Mouse (Mus musculus) c-Kit-positive CD71-positive TER-119-positive erythroid progenitor cells, embryonic 14.5 days (primary cell): Measurements from ENCODE around the gene Fam189a1.

ENCODE experiments used
- DNase-seq: peaks from one replicate; pipeline ENCODE4 v3.0.0-alpha.2; 2013; ENCODE audit warnings: low spot score

Fam189a1 gene

DNA sequence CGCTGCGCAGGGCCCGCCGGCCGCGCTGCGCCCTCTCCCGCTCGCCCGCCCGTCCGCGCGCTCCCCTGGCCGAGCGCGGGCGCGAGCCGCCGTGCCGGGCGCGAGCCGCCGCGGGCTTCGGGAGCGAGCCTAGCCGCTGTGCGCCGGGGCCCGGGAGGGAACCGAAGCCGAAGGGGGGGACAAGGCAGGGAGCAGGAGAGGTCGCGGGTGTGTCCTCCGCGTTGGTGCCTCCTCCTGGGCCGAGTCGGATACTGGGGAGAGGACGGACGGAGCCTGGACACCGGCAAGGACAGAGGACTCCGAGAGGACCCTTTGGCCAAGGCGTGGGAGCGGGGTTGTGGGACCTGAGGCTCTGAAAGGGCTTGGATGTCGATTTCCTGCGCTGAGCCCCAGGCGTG, at the start of gene Fam189a1:
TSS of gene Fam189a1 (minus strand) at position 57 of the 398 bp plus-strand sequence.
- no peak for DNase-seq

DNA sequence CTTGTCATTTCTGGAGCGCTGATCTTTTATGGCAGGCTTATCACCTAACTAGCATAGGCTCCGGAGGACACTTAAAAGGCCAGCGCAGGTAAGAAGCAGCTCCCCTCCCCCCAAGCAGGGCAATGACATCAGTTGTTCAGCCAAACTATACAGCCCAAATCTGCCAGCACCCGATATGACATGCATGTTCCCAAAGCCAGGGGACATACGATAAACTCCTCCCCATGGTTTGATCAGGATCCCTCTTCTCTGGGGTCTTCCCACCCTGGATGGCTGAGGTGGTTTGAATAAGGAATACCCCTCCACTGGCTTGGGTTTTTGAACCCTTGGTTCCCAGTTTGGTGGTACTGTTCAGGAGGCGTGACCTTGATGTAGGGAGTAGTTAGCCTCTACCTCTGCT, 49.7 kb upstream of the Fam189a1 start:
- no peak for DNase-seq

GRCm38 (mm10) chr7:65202719-65203118, 46.3 kb upstream of the Fam189a1 start:
- no peak for DNase-seq

DNA sequence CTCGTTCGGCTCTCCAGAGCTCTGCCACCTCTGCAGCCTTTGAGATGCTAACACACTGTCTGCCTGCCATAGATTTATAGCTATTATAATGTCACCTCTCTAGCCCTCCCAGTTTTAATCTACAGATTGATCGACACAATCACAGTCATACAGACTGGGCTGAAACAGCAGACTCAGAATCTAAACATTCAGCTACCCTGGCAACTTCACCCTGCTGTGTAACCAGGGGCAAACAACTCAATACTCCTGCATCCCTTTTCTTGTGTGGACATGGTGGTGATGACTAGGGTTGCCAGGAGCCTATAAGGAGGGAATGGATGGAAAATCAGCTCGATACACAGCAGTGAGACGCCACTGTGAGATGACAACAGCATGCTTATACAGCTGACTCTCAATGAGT, 24.3 kb upstream of the Fam189a1 start:
- DNase-seq, result no peak

GRCm38 (mm10) chr7:65170762-65171161, 14.4 kb upstream of the Fam189a1 start:
- DNase-seq, result no peak

DNA sequence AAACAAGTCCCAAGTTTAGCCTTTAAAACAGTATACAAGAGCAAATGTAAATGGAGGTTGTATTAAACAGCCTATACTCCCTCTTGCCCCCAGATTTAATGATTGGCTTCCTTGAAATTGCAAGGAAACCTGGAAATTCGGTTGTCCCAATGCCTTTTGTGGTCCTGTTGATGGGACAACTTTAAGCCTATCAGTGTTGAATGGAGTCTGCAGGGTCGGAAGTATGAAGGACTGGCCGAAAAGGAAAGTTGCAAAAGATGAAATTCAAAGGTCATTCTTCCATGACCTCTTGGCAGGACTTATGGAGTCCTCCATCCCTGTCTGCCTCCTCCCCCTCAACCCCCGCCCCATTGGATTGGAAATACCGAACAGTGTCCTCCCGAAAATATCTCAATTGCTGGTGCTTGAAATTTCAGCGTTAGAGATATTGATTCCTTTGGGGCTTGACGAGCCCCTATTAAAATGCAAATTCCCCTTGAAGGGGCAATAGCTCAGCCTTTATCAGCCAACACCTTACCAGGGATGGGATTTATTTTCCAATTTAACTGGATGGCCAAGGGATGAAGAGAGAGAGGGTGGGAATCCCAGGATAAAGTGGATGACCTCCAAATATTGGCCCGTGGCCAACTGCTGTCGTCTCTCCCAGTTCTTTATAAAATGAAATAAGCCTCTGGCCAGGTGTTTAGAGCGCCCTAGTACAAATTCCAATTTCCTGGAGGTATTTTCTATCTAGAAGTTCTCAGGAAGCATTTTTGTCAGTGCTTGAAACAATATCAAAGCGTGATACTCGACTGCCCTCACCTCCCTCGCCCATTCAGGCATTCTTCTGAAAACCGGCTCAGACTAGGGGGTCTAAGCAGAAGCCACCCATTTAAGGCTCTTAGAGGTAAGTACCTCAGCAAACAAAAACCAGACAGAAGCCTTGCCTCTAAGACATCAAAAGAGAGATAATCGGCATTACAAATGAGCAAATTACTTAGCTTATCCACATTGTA, 958 bp upstream of the Fam189a1 start:
- DNase-seq, result no peak

GRCm38 (mm10) chr7:65155628-65156513, 499 bp downstream of the Fam189a1 start:
- no peak for DNase-seq

DNA sequence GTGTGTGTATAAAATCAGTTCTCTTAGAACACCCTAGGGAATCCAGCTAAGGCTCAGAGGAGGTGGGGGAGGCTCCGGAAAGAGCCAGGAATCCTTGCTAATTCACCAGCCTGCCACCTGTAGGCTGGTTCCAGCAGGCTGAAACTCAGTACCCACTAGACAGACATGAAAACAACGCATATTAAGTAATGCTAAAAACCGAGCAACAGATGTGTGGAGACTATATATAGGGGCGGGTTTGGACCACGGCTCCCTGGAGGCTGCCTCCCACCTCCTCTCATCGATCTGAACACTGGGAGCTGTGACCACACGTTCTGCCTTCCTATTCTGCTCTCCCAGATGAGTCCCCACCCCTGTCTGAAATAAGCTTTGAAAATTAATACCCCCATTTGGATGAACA, 1.8 kb downstream of the Fam189a1 start:
- DNase-seq, result no peak

GRCm38 (mm10) chr7:65153846-65154245, 2.5 kb downstream of the Fam189a1 start:
- no peak for DNase-seq

DNA sequence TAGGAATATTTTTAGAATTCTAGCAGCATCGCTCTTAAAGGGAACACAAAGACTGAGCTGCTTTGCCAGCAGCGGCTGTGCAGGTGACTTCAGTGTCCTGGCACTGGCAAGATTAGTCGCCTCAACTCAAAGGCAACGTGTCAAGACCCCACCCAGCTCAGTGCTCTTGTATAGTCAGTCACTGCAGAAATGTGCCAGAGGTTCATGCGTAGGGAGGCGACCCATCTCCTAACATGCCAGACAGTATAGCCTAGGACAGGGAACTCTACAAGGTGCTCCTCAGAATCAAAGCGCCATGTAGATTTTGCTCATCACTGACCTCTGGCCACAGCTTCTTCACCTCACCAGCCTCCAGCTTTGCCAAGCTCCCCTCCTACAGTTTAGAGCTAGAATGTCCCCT, 4.8 kb downstream of the Fam189a1 start:
- DNase-seq, result no peak

DNA sequence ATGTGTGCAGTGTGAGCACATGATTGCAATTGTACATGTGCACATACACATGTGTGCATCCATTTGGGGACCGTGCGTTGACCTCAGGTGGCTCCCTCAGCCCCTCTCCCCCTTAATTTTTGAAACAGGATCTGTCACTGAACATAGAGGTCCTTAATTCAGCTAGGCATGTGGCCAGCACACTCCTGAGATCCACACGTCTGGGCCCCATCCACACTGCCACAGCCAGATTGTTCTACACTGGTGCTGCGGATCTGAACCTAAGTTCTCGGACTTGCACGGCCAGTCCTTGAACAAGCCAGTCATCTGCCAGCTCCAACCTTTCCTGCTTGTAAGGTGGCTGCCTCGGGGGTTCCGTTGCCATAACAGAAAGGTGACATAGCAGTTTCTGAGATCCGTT, 7.3 kb downstream of the Fam189a1 start:
- DNase-seq, result no peak

GRCm38 (mm10) chr7:65144881-65145280, 11.5 kb downstream of the Fam189a1 start:
- DNase-seq, result no peak

GRCm38 (mm10) chr7:65141907-65142698, 14.3 kb downstream of the Fam189a1 start:
- DNase-seq, result no peak

DNA sequence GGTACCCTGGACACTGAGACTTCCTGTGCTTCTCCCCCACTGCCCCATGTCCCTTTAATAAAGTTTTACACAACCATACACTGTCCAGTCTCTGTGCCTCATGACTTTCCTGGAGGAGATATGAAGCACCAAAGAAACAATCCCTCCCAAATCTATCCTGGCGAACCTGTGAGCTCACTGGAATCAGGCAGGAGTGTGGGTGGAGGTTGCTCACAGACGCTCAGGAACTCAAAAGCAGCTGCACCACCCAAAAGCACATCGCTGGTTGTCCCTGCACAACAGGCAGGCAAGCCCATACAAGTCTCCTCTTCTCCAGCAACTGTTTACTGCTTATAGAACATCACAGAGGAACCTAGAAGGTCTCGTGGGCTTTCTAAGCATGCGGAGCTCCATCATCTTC, 15.5 kb downstream of the Fam189a1 start:
- no peak for DNase-seq

DNA sequence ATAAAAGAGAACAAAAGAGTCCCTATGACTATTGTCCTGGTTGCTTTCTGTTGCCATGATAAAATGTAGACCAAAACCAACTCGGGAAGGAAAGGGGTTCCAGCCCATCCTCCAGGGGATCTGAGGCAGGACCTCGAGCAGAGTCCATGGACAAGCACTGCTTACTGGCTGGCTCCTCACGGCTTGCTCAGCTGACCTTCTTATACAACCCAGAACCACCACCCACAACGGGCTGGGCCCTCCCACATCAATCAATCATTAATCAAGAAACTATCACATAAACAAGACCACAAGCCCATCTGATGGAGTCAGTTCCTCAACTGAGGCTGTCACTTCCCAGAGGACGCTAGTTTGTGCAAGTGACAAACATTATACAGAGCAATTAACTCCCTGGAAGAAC, 16.3 kb downstream of the Fam189a1 start:
- DNase-seq, result no peak

DNA sequence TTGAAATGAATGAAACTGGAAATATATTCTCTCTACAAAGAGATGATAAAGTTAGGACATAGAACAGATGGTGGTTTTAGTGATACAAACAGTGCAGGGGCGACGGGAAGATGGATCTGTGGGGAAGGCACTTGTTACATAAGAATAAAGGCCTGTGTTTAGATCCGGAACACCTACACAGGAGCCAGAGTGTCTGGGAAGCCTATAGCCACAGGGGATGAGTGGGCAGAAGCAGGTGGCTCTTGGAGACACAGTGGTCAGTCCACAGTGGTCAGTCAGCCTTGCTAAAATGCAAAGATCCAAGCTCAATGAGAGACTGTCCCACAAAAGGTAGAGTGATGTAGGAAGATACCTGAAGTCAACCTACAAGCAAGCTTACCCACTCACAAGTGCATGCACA, 32.6 kb downstream of the Fam189a1 start:
- DNase-seq, result no peak

DNA sequence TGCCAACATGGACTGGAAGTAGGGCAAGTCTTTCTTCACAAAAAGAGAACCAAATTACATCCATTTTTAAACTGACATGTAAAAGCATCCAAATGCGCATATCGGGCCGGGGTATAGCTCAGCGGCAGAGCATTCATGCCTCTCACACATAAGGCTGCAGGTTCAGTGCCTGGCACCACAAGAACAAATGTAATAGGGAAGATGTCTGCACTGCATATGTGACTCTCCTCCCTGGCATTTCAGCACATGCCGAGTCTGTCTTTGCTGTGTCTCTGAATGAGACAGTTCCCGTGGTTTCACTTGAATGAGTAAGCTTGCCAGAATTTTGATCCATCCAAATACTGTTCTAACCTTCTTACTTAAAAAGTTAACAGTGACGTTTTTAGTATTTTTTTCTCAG, 39.5 kb downstream of the Fam189a1 start:
- no peak for DNase-seq

DNA sequence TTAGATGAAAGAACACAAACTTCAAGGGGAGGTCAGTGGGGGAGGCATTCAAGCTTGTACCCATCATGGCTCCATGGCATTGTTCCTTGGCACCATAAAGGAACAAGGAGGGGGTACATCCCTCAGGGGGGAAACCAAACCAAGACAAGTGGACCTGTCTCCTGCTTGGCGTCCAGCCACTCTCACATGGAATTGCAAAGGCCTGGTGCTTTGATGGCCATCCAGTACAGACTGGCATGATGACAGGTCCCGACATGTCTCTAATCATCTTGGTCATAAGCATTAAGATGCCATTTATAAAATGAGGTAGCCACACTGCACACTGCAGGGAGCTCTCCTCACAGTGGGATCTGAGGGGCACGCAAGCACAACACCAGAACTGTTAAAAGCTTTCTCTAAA, 41.0 kb downstream of the Fam189a1 start:
- DNase-seq, result no peak

- DNase-seq, result no peak
These were observed 44.7 kb downstream of the Fam189a1 start for GRCm38 (mm10) chr7:65111664-65112063.

- no peak for DNase-seq
These were observed 50.8 kb downstream of the Fam189a1 start for GRCm38 (mm10) chr7:65105566-65105965.

- DNase-seq, result no peak
These were observed 51.3 kb downstream of the Fam189a1 start for GRCm38 (mm10) chr7:65105097-65105467.
